Mouse (Mus musculus) thymus, postnatal 36 days (tissue): ENCODE data around the gene Rsad2.
"Not testable (repeated sequence)": the region's sequence is repeated elsewhere in the genome, so short reads cannot be mapped to it uniquely, and the experiment has no call there.

Source experiments
- DNase-seq, 2 experiments: peaks; one replicate each; pipeline ENCODE4 v3.0.0; 2022; ENCODE audit warnings: mixed read lengths in 2 of 2

Rsad2 gene

GRCm38 (mm10) chr12:26444511-26444910, 11.7 kb downstream of the Rsad2 start:
- no peak for DNase-seq

GRCm38 (mm10) chr12:26444054-26444453, 12.2 kb downstream of the Rsad2 start:
- peak; percentile 40 to 57 for DNase-seq

GRCm38 (mm10) chr12:26439366-26439765, 16.9 kb downstream of the Rsad2 start:
- no peak for DNase-seq

GRCm38 (mm10) chr12:26437950-26438349, 18.3 kb downstream of the Rsad2 start:
- DNase-seq = no peak

- DNase-seq = no peak
These were observed 19.9 kb downstream of the Rsad2 start for GRCm38 (mm10) chr12:26436334-26436733.

GRCm38 (mm10) chr12:26428771-26429170, 27.5 kb downstream of the Rsad2 start:
- DNase-seq = not testable (repeated sequence)

- DNase-seq = no peak
These were observed 31.4 kb downstream of the Rsad2 start for GRCm38 (mm10) chr12:26424841-26425240.

GRCm38 (mm10) chr12:26418322-26418721, 37.9 kb downstream of the Rsad2 start:
- DNase-seq = no peak

- DNase-seq = no peak
These were observed 39.5 kb downstream of the Rsad2 start for GRCm38 (mm10) chr12:26416636-26417295.

- peak; percentile 86 to 92 for DNase-seq
These were observed 41.0 kb downstream of the Rsad2 start, which contains the start of gene Rnf144a for GRCm38 (mm10) chr12:26415104-26415771. Rnf144a (minus strand) TSS chr12:26415254.

- DNase-seq = no peak
These were observed 41.7 kb downstream of the Rsad2 start for GRCm38 (mm10) chr12:26414451-26415103.

- DNase-seq = no peak
These were observed 42.3 kb downstream of the Rsad2 start for GRCm38 (mm10) chr12:26413961-26414411.

- DNase-seq = no peak
These were observed 43.5 kb downstream of the Rsad2 start for GRCm38 (mm10) chr12:26412802-26413201.

GRCm38 (mm10) chr12:26411841-26412450, 44.3 kb downstream of the Rsad2 start:
- no peak for DNase-seq

GRCm38 (mm10) chr12:26410443-26410842, 45.8 kb downstream of the Rsad2 start:
- DNase-seq = no peak

GRCm38 (mm10) chr12:26408707-26409106, 47.5 kb downstream of the Rsad2 start:
- no peak for DNase-seq

- DNase-seq = no peak
These were observed 51.2 kb downstream of the Rsad2 start for GRCm38 (mm10) chr12:26404781-26405702.

- DNase-seq = no peak
These were observed 52.7 kb downstream of the Rsad2 start for GRCm38 (mm10) chr12:26403372-26404125.

- DNase-seq = no peak
These were observed 54.4 kb downstream of the Rsad2 start for GRCm38 (mm10) chr12:26401696-26402470.

- DNase-seq = no peak
These were observed 55.0 kb downstream of the Rsad2 start for GRCm38 (mm10) chr12:26401254-26401653.

- DNase-seq = no peak
These were observed 55.5 kb downstream of the Rsad2 start for GRCm38 (mm10) chr12:26400762-26401161.
